Mouse (Mus musculus) mouse embryonic stem cell (cell line): ENCODE data around the gene Atp6v1g2.

Experiments
- in situ Hi-C, 2 experiments: fragments of 300-500 bp; cut with MboI; formaldehyde crosslinking; loops; 1 replicate in 1 of 2; 3 replicates in 1 of 2; pipeline ENCODE4 v1.14.3; 2019 to 2020; ENCODE audit warnings: low sequenced_read_pairs in 2 of 2, low pct_unique_long_range_greater_than_20kb in 1 of 2, mixed read lengths in 1 of 2; ENCODE audit not compliant: unreplicated experiment in 1 of 2

The Atp6v1g2 gene

GRCm38 (mm10) chr17:35263523-35263883 lies 30.0 kb downstream of the Atp6v1g2 start:
- in situ Hi-C loops: loop anchor here in 1 of 2 experiments (5.0 kb wide), 1 partner anchor 39 kb away; no protein-coding TSS in a partner anchor

GRCm38 (mm10) chr17:35267399-35268086 lies 34.1 kb downstream of the Atp6v1g2 start:
- in situ Hi-C loops: no loop called here

GRCm38 (mm10) chr17:35269653-35270347 lies 36.3 kb downstream of the Atp6v1g2 start:
- in situ Hi-C loops: no loop called here

GRCm38 (mm10) chr17:35272249-35272648 lies 38.8 kb downstream of the Atp6v1g2 start:
- in situ Hi-C loops: no loop called here

- in situ Hi-C loops: no loop called here
Observed at GRCm38 (mm10) chr17:35274770-35275169, 41.3 kb downstream of the Atp6v1g2 start.

GRCm38 (mm10) chr17:35276304-35276864 lies 42.9 kb downstream of the Atp6v1g2 start:
- in situ Hi-C loops: no loop called here

GRCm38 (mm10) chr17:35278049-35278448 lies 44.6 kb downstream of the Atp6v1g2 start:
- in situ Hi-C loops: no loop called here

GRCm38 (mm10) chr17:35278957-35279688 lies 45.7 kb downstream of the Atp6v1g2 start:
- in situ Hi-C loops: no loop called here

GRCm38 (mm10) chr17:35280276-35280675 lies 46.8 kb downstream of the Atp6v1g2 start:
- in situ Hi-C loops: no loop called here

- in situ Hi-C loops: no loop called here
Observed at GRCm38 (mm10) chr17:35285431-35285830, 52.0 kb downstream of the Atp6v1g2 start.
